Mouse (Mus musculus): Measurements from ENCODE around the gene Pou3f3.

Gene Pou3f3

DNA sequence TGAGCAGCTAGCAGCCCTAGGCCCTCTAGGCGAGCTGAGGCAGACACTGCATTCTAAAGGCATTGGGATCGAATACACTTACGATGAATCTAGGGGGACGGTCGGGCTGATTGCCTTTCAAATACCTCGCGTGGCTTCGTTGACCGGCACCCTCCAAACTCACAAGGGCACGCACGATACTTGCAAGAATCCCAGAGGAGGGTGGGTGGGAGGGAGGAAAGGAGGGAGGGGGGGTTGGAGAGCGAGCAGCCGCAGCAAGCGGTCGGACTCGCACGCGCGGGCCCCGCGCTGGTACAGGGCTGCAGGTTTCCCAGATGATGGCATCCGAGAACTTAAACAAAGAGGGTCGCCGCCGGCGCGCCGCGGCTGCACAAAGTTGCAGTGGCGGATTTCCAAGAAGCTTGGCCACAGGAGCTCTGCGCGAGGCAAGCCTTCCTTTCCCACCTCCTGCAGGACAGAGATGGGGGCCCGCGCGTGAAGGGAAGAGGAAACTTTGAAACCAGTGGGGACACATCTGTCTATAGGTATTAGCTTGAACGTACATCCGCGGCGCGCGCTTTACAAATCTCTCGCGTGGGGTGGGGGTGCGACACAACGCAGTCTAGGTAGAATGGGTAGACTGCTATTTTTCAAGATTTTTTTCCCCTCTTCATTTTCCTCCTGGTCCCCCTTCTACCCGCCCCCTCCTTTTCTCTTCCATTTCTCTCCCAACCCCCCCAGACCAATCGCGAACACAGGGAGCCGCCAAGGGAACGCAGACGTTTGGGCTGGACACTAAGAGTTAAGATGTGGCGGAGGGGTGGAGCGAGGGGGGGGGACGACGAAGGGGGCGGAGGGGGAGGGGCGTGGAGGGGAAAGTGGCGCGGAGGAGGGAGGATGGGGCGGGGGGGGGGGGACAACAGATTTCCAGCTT is 647 bp upstream of the Pou3f3 start:
- DNase-seq (ENCODE audit: low read depth, low spot score) = no peak

DNA sequence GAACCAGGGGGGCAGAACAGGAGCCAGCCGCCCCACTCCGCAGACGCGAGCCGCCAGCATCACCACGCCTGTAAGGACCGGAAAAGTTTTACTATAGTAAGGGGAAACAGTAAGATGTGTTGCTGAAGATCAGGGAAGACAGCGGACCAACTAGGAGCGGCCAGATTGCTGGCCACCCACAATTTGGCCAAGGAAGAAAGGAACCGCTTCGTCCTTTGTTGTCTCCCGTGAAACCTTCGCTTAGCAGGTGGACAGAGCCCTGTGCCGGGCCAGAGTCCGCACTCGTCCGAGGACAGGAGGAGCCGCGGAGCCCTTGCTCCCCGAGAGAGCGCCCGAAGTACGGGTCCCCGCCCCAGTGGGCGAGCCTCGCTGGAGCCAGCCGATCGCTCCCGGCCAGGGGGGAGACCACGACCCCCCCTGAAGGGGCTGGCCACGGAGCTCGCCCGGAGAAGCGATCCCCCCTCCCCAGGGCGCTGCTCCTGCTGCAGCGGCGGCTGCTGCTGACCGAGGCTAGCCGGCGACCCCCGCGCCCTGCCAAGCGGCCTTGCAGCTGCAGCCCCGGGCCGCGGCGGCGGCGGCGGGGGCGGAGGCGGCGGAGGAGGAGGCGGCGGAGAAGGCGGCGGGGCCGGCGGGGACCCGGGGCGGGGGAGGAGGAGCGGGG is 933 bp downstream of the Pou3f3 start:
- DNase-seq (ENCODE audit: low read depth, low spot score) = no peak

DNA sequence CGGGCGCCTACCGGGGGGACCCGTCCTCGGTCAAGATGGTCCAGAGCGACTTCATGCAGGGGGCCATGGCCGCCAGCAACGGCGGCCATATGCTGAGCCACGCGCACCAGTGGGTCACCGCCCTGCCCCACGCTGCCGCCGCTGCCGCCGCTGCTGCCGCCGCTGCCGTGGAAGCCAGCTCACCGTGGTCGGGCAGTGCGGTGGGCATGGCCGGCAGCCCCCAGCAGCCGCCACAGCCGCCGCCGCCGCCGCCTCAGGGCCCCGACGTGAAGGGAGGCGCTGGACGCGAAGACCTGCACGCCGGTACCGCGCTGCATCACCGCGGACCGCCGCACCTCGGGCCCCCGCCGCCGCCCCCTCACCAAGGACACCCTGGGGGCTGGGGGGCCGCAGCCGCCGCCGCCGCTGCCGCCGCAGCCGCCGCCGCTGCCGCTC is 1.8 kb downstream of the Pou3f3 start:
- DNase-seq (ENCODE audit: low read depth, low spot score) = no peak

DNA sequence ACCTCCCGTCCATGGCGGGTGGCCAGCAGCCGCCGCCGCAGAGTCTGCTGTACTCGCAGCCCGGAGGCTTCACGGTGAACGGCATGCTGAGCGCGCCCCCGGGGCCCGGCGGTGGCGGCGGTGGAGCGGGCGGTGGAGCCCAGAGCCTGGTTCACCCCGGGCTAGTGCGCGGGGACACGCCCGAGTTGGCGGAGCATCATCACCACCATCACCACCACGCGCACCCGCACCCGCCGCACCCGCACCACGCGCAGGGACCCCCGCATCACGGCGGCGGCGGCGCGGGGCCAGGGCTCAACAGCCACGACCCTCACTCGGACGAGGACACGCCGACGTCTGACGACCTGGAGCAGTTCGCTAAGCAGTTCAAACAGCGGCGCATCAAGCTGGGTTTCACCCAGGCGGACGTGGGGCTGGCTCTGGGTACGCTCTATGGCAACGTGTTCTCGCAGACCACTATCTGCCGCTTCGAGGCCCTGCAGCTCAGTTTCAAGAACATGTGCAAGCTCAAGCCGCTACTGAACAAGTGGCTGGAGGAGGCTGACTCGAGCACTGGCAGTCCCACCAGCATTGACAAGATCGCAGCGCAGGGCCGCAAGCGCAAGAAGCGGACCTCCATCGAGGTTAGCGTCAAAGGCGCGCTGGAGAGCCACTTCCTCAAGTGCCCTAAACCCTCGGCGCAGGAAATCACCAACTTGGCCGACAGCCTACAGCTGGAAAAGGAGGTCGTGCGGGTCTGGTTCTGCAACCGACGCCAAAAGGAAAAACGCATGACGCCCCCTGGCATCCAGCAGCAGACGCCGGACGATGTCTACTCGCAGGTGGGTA is 2.4 kb downstream of the Pou3f3 start:
- no peak for DNase-seq (ENCODE audit: low read depth, low spot score)

DNA sequence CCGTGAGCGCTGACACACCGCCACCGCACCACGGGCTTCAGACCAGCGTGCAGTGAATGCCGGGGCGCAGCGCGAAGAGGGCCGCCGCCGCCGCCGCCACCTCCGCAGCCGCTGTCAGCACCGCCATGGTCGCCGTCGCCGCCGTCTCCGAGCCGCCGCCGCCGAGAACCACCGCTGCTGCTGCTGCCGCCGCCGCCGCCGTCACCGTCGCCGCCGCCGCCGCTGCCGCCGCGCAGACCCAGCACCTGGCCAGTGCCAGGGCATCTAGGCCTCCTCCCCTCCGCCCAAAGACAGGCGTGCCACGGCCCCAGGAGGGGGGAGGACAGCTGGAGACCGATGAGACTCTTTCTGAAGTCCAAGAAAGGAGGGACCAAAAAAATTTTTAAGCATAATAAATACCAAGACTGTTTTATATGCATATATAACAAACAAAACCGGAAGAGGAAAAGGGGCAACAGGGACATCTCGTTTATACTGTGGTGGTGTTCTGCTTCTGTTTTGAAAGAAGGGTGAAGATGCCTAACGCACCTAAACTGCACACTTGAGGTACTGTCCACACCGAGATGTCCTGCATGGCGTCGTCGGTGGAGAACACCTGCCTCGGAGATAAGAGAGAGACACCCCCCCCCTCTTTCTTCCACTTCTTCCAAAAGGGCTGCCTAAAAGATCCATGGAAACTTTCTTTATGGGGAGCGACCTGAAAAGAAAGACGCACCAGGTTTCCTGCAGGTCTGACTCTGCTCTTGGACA is 3.2 kb downstream of the Pou3f3 start:
- DNase-seq (ENCODE audit: low read depth, low spot score) = no peak

DNA sequence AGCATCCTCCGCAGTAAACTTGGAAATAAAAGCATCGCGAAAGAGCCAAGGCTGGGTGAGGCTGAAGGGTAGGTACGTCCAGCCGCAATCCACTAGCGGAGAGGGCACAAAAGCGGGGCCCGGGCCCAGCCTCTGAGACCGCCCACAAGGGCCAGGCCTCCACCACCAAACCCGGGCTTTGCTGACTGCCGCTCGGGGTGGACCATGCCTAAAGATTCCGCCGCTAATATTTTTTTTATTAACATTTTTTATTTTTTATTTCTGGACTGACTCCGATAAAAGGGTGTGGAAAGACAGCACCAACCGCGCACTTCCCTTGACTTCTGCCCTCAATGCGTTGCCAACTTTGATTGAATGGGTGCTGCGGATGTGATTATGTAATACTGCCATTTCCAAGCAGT is 3.9 kb downstream of the Pou3f3 start:
- no peak for DNase-seq (ENCODE audit: low read depth, low spot score)

DNA sequence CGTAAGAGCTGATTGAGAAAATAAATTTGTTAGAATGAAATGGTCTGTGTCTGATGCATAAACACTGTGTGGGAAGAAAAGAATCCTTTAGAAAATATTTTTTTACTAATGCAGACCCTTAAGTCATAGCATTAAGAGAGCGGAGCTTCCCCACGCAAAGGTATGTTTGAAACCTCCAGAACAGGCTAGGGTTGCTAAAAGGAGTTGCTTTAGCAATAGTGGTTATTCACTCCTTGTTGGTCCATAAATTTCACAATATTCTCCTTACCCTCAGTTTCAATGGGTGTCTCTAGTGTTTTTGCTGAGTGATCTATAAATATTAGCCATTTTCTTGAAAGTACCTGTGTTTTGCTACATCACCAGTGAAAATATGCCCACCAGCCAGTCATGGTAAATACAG is 4.6 kb downstream of the Pou3f3 start:
- no peak for DNase-seq (ENCODE audit: low read depth, low spot score)

DNA sequence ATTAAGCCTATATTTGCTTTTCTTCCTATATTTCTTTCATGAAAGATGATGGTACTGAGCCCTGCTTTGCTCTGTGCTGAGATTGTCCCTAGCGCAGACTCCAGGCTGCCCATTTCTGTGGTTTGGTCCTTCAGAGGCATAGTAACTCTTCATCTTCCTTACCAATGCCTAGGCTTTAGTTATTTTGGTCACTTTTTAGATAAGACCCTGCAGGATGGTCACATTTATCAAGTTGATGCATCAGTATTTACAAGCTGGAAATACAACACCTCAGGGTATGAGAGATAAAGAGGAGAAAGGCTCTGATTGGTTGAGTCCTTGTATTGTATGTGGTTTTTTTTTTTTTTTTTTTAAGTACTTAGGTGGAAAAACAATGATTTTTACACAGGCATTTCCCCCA is 5.2 kb downstream of the Pou3f3 start:
- DNase-seq (ENCODE audit: low read depth, low spot score) = no peak

DNA sequence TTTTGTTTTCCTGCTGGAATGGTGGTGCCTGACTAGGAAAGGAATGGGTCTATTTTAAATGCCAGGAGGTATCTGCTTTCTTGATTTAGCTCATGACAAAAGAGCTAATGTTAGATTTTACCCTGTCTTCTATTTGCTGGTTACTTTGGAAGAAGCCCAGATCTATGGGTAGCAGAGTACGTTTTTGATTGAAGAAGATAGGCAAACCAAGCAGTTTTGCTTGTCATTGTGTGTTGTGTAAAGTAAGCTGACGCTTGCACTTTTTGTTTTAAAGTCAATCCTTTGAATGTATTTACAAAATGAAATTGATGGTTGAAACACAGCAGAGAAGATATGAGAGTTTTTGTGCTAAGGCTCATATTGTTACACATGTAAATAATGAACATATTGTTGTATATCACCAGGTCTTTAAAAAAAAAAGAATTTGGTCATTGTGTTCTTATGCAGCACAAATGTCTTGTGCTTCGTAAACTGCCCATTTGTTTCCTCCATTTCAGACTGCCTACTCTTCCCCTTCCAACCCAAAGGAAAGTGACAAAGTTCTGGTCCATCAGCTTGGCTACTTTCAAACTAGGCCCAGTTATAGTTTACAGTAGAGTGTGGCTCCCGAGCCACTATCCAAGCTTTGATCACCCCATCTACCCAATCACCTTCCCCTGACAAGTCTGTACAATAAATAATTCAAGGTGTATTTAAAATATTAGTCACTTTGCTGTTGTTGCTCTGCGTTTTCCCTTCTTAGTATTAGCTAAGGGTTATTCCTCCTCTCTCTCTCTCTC is 6.5 kb downstream of the Pou3f3 start:
- no peak for DNase-seq (ENCODE audit: low read depth, low spot score)

DNA sequence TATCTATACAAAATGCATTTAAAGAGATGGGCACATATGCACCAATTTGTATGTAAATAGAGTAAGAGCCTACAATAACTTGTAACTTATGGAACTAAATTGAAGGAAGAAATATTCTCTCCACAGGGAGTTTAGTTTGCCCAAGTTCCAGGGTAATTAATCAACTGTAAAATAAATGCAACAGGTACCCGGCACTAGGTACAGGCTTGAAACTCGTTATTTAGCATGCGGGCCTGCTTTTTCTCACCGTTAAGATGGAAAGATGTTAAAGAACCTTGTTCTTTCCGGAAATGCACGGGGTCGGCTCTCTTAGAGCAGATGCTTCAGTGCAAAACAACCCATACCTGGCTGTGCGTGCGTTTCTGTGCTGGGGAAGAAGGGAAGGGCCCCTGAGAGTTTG is 7.4 kb downstream of the Pou3f3 start:
- no peak for DNase-seq (ENCODE audit: low read depth, low spot score)

DNA sequence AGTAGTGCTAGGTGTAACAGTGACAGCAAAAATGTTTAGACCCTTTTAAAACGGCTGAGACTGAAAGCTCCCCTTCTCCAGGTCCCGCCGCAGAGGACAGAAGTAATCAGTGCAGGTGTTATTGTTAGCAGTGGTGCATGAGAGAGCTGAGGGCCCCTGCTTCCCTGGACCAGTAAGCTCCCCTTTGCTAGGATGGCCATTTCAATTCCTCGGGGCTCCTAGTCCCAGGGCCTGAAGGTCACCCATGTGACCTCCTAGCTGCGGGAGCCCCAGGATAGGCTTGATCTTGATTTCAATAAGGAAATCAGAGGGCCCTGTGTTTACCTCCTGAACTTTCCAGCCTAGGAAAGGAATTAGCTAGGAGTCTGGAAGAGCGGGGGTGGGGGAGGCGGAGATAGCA is 7.9 kb downstream of the Pou3f3 start:
- DNase-seq (ENCODE audit: low read depth, low spot score) = no peak

DNA sequence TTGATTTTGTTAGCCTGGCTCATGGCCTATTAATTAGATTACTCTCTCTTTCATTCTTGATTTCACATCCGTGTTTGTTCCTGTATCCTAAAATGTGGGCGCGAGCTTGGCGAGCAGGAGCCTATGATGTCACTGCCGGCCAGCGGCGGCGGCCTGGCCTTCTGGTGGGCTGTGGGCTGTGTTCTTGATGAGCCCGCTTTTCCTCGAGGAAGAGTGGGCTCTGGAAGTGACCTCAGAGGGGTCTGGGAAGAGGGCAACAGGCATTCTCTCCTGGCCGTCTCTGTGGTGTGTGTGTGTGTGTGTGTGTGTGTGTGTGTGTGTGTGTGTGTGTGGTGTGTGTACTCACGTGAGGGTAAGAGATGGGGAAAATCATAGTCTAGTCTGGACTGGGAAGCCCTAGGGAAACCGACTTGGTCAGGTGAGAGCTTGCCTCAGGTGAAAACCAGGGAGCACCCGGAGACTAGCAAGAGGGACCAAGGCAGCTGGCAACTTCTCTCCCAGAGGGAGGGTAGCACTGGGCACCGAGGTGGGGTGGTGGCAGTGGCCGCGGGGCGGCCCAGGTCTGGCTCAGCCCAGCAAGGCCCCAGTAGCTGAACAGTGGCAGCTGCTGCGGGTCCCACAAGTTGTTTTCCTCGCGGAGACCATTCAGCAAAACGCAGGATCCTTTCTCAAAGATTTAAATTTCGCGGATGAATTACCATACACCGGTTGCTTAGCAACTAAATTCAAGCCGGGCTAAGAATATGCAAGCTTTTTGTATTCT is 8.5 kb downstream of the Pou3f3 start:
- no peak for DNase-seq (ENCODE audit: low read depth, low spot score)

DNA sequence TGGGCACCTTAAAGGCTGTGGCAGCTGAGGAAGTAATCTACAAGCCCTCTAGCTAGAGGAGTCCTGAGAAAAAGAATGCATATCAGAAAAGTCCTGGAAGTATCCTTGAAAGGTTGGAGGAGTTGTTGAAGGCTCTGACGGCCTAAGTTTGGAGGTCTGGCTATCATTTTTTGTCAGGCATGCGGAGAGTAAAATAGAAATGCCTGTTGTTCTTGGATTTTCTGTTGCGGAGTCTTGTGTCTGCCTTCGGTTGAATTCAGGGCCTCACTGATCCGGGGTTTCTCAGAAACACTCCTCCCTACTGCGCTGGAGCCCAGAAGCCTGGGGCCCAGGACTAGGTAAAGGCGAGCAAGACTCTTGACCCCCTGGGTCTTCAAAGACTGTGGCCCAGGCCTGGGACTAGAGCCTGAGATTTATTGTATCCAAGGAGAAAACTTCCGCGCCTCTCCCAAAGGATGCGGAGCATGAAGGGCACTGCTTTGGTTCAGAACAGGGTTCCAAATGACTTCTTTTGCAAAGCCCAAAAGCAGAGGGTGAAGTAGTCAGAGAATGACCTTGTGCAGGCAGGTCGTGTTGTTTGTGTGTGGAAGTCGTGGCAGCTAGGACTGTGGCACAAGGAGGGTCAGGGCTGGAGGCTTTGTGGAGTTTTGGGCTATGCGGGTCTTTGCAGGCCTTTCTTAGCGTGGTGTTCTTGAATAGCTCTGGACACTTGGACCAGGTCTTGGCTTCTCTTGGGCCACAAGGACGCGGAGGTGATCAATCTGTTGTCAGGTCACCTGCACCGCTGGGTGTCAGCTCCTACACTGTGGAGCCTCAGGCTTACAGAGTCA is 9.6 kb downstream of the Pou3f3 start:
- DNase-seq (ENCODE audit: low read depth, low spot score) = no peak

DNA sequence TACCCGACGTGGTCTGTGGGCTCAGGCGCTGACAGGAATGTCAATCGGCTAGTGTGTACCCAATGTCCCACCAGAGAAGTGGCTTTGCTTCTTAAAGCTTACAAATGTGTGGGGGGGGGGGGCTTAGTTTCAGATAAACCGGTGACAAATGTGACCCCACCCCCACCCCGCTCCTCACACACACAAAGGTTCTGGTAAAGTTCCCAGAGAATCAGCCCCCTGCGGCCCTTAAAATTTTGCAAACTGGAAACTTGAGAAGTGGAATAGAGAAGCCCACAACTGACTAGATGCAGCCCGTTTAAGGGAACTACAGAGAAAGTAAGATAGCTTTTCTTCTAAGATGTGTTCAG is 10.2 kb downstream of the Pou3f3 start:
- no peak for DNase-seq (ENCODE audit: low read depth, low spot score)

DNA sequence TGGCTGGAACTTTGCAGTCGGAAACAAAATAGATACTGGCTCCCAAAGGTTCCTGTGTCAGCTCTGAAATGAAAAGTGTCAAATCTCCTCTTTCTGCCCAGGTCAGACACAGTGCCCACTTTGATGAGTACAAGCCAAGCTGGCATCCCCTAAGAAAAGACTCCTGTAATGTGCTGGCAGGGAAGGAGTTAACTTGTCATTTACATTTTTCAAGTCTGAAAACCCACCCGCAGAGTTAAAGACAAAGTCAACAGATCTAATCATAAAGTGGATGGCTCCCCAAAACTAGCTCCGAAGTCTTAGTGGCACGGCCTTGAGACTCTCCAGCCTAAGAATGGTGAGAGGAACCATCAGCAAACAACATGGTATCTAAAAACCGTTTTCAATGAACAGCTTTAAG is 11.6 kb downstream of the Pou3f3 start:
- DNase-seq (ENCODE audit: low read depth, low spot score) = no peak

DNA sequence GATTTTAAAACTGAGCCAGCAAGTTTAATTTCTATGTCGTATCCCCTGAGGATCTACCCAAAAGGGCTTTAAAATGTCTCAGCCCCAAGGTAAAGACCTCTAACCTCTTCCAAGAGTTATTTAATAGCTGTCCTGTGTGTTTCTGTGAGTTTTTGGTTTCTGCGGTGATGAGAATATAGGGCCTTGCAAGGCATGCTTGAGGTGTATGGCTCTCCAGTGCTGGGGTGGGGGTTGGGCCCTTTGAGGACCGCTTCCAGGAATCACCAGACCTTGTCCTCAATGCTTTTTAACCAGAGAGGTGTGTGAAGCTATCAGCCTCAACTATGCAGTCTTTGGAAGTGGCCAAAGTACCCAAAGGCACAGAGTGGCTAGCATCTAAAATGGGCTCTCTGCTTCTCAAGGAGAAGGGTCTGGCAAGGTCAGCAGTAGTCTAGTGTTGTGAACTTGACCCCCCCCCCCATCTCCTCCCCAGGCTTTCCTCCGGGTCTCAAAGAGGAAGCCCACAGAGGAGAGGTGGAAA is 12.1 kb downstream of the Pou3f3 start:
- DNase-seq (ENCODE audit: low read depth, low spot score) = no peak

DNA sequence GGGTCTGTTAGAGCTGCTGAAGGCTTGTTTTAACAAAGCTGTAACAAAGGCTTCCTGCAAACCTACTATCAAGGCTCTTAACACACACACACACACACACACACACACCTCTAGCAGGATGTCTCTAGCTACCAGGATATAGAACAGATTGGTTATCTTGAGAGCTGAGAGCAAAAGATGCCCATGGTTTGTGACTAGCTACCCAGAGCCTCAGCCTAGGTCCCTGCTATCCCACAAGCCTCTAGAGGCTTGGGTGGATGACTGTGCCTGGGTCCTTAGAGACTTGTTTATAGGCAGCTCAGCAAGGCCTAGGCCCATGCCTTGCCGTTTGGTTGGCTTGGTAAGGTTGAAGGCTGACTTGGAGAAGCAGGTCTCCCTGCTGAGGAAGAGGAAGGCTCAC is 13.5 kb downstream of the Pou3f3 start:
- no peak for DNase-seq (ENCODE audit: low read depth, low spot score)

DNA sequence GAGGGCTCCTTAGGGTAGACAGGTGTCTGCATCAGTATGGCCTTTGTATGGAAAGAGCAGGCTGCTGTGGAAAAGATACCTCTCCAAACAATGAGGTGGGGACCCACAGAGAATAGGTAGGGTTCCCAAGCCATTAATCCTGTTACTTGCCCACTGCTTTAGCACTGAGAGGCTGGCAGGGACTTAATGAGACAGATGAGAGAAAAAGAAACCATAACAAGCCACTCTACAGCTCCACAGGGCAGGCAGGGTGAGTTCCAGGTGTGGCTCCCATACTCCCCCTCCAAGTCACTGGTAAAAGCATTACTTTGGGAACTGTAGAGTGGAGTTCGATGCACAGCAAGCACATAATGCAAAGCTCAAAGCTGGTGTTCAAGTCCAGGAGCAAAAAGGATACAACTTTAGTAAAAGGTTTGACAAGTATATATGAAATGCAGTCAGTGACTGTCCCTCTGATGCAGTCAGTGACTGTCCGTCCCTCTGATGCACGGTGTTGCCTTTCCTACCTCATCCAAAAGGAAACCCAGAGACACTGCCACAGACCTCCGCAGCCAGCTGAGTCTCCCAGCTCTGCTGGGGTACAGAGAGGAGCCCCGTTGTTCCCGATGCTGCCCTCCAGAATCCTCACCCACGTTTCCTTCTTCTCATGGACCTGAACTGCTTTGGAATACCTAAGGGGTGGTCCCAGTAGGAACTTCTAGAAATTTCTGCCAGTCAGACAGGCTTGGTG is 14.0 kb downstream of the Pou3f3 start:
- DNase-seq (ENCODE audit: low read depth, low spot score) = no peak

Data from embryo, embryonic 11.5 days (tissue).